Mouse (Mus musculus): ENCODE results near the gene Egfl6. TPM values are rescaled to one million over a fixed set of nuclear protein-coding genes. Genes with fewer than 3 reads are reported as not detected.
A peak's percentile ranks its signal among the peaks of the same experiment; 100 is the strongest.

Gene Egfl6
- polyA plus RNA-seq, 1 experiment from 2014 or later: 76.9 TPM

DNA sequence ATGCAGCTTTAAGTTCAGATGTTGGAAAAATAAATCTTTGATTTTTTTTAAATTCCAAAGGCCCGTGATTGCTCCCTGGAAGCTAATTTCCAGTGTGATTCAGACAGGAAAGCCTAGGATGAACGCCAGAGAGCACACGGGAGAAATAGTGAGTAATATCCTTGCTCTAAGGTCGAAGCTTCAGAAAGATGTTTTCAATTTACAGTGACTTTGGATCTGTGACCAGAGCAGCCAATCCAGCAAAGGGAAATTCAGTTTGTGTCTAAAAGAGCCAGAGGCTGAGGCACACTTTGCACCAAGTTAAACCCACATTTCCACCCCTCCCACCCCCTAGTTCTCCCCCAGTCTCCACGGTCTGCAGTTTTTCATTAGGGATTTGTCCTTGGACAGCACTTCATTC lies 20.6 kb downstream of the Egfl6 start:
- no peak overlapping the region for H3K27ac ChIP-seq
- no peaks in the 10 kb centered on the region for H3K9me3 ChIP-seq
- no peak overlapping the region for H3K4me3 ChIP-seq
- no peaks in the 10 kb centered on the region for H3K4me1 ChIP-seq
- H3K36me3 ChIP-seq: no peaks in the 10 kb centered on the region
- ATAC-seq (ENCODE audit: borderline replicate concordance, extremely low read depth, low FRiP score, low TSS enrichment): no peak
- no peak overlapping the region for H3K4me2 ChIP-seq
- 62% methylated on average over 5 of the region's 5 CpGs for WGBS
- no peak overlapping the region for H3K9ac ChIP-seq
- H3K27me3 ChIP-seq: no peaks in the 10 kb centered on the region

DNA sequence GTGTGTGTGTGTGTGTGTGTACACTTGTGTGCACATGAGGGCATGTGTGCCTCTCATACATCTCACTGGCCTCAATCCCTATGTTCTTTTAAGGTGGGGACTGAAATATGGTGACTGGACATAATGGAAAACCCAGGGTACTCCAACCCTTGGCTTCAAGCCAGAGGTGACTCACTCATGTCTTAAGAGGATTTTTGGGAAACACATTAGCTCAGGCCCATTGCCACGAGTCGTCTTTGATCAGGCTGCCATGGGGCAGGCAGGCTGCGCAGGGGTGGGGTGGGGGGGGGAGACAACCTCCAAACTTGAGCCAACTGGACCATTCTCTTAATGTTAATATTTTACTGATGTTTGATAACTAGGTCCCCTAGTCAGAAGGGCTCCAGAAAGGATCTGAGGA lies 26.2 kb downstream of the Egfl6 start:
- no peak overlapping the region for H3K4me3 ChIP-seq
- 53% methylated on average over 3 of the region's 3 CpGs for WGBS
- H3K27me3 ChIP-seq: no peaks in the 10 kb centered on the region; the same call in 1 of the 2 replicates
- no peak overlapping the region for H3K9ac ChIP-seq
- H3K4me2 ChIP-seq: no peak overlapping the region
- peak; percentile 69 for ATAC-seq (ENCODE audit: borderline replicate concordance, extremely low read depth, low FRiP score, low TSS enrichment)
- no peaks in the 10 kb centered on the region for H3K9me3 ChIP-seq
- no peak overlapping the region for H3K27ac ChIP-seq
- no peaks in the 10 kb centered on the region for H3K36me3 ChIP-seq
- no peaks in the 10 kb centered on the region for H3K4me1 ChIP-seq

DNA sequence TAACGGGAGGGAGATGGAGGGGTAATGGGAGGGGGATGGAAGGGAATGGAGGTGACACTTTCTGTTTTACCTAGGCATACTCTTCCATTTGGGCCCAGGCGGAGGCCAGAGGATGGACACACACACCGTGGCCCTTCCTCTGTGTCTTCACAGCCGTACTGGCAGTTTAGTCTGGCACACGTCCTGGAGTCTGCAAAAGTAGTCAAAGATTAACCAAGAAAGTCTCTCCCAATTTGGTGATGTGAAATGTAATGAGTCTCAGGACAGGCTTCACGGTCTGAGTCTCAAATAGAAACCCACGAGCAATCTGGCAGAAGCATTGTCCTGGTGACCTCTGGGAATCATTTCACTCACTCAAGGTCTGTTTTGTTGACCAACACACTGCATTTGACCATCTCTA lies 33.2 kb downstream of the Egfl6 start:
- H3K9ac ChIP-seq: no peak overlapping the region
- H3K36me3 ChIP-seq: no peaks in the 10 kb centered on the region
- ATAC-seq (ENCODE audit: borderline replicate concordance, extremely low read depth, low FRiP score, low TSS enrichment): no peak
- H3K4me1 ChIP-seq: no peaks in the 10 kb centered on the region
- no peak overlapping the region for H3K4me2 ChIP-seq
- no peak overlapping the region for H3K4me3 ChIP-seq
- H3K27me3 ChIP-seq: no peaks in the 10 kb centered on the region; the same call in 1 of the 2 replicates
- H3K9me3 ChIP-seq: no peaks in the 10 kb centered on the region
- 76% methylated on average over 7 of the region's 7 CpGs for WGBS
- no peak overlapping the region for H3K27ac ChIP-seq

DNA sequence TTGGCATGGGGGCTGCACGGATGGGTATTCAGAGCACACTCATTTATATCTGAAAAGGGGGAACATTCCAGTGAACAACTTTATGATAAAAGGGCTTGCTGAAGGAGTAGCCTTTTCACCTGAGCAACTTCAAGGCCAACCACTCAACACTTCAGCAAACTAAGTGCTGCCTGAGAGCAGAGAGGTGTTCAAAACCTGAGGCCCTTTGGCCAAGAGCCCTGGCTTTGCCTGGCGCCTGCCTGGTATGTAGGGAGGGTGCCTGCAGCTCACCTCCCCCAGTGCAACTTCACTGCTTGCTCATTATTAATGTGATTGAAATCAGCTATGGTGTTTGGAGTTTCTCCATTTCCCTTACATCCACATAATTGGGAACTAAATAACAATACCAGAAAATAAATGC lies 39.0 kb downstream of the Egfl6 start:
- Histone ChIP-seq H3K9ac (no peak overlapping the region), H3K4me3 (no peak overlapping the region), H3K27me3 (no peaks in the 10 kb centered on the region), H3K4me2 (no peak overlapping the region), H3K9me3 (no peaks in the 10 kb centered on the region), H3K4me1 (no peaks in the 10 kb centered on the region), H3K27ac (0 out of 2 replicates have a peak overlapping the region, but pooled peaks have one; percentile 6), H3K36me3 (no peaks in the 10 kb centered on the region)
- whole genome bisulfite sequencing: 45% methylated on average over 2 of the region's 2 CpGs
- no peak for ATAC-seq (ENCODE audit: borderline replicate concordance, extremely low read depth, low FRiP score, low TSS enrichment)

DNA sequence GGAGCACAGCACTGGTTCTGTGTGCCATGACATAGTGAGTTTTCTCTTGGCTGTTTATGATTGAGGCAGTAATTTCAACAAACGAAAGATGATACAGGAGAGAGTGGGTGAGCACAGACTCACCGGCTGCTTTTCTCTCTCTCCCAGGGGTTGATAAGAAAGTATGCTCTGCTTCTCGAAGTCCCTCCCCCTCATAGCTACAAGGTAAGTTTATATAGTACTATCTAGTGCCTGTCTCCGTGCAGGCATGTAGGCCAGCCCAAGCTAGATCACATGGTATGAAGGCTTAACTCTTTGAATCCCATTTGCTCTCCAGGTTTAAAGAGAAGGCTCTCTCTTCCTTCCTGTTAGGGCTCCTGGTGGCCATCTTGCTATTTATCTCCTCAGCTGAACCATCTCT lies 50.4 kb downstream of the Egfl6 start:
- no peak overlapping the region for H3K4me2 ChIP-seq
- 21% methylated on average over 4 of the region's 4 CpGs for WGBS
- no peak overlapping the region for H3K4me3 ChIP-seq
- H3K27ac ChIP-seq: no peak overlapping the region
- H3K9ac ChIP-seq: no peak overlapping the region
- no peaks in the 10 kb centered on the region for H3K36me3 ChIP-seq
- ATAC-seq (ENCODE audit: borderline replicate concordance, extremely low read depth, low FRiP score, low TSS enrichment): no peak
- H3K27me3 ChIP-seq: no peaks in the 10 kb centered on the region; the same call in 1 of the 2 replicates
- no peaks in the 10 kb centered on the region for H3K4me1 ChIP-seq
- no peaks in the 10 kb centered on the region for H3K9me3 ChIP-seq

DNA sequence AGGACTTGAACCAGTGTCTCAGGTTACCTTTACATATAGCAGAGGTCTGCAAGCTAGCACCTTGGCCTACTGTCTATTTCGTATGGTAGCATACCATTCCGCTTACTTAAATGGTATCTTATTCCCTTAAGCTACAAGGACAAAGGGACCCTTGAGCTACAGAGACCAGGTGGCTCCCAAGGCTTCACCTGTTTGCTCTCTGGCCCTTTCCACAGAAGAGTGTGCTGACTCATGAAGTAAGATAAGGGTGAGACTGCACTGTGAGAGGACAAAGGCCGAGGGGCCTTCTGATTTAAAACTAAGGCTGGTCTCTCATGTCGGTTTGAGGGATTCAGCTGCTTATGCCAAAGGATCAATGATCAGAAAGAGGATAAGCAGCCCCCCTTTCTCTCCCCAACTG lies 52.1 kb downstream of the Egfl6 start:
- H3K36me3 ChIP-seq: no peaks in the 10 kb centered on the region
- no peak overlapping the region; the same call in 1 of the 2 replicates for H3K27ac ChIP-seq
- no peaks in the 10 kb centered on the region for H3K4me1 ChIP-seq
- no peaks in the 10 kb centered on the region for H3K9me3 ChIP-seq
- H3K9ac ChIP-seq: no peak overlapping the region
- WGBS: 72% methylated on average over 4 of the region's 4 CpGs
- H3K4me2 ChIP-seq: no peak overlapping the region
- ATAC-seq (ENCODE audit: borderline replicate concordance, extremely low read depth, low FRiP score, low TSS enrichment): no peak
- H3K4me3 ChIP-seq: no peak overlapping the region
- H3K27me3 ChIP-seq: no peaks in the 10 kb centered on the region; the same call in 1 of the 2 replicates

DNA sequence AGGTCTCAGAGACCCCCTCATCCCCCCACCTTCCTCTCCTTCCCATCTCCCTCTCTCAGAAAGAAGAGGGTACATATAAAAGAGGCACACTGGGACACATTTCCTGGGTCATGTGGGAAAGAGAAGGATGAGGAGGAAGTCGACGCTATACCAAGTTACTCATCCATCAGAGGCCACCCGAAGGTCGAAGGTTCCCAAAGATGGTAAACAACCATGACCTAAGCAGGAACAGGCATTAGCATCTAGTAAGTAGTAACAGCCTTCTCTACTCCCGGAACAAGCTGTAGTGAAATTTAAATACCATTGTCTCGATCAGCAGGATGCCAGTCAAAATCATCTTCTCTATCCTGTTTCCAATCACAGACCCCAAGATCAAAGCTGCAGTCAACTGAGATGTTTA lies 53.8 kb downstream of the Egfl6 start:
- H3K4me3 ChIP-seq: no peak overlapping the region
- H3K27me3 ChIP-seq: no peaks in the 10 kb centered on the region; the same call in 1 of the 2 replicates
- H3K36me3 ChIP-seq: no peaks in the 10 kb centered on the region
- no peaks in the 10 kb centered on the region for H3K9me3 ChIP-seq
- no peak overlapping the region for H3K4me2 ChIP-seq
- no peaks in the 10 kb centered on the region for H3K4me1 ChIP-seq
- H3K27ac ChIP-seq: no peak overlapping the region
- no peak for ATAC-seq (ENCODE audit: borderline replicate concordance, extremely low read depth, low FRiP score, low TSS enrichment)
- 36% methylated on average over 6 of the region's 6 CpGs for WGBS
- no peak overlapping the region for H3K9ac ChIP-seq

DNA sequence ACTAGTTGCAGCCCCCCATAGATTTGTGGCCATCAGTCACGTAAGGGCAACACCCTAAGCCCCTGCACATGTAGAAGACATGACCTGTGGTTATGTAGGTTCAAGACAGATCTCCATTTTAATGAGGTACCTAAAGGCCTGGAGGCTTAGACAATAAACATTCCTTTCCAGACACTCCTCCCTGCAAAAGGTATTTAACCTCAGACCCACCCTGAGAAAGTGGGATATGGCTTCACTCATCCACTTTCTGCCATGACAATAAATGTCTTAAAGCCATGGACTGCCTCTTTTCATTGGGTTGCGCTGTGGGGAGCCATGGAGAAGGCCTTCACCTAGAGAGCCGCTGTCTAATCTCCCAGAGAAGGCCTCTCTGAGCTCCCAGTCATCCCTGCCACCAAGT lies 57.4 kb downstream of the Egfl6 start:
- H3K27me3 ChIP-seq: no peaks in the 10 kb centered on the region
- WGBS: 85% methylated on average over 3 of the region's 3 CpGs
- no peak for ATAC-seq (ENCODE audit: borderline replicate concordance, extremely low read depth, low FRiP score, low TSS enrichment)

DNA sequence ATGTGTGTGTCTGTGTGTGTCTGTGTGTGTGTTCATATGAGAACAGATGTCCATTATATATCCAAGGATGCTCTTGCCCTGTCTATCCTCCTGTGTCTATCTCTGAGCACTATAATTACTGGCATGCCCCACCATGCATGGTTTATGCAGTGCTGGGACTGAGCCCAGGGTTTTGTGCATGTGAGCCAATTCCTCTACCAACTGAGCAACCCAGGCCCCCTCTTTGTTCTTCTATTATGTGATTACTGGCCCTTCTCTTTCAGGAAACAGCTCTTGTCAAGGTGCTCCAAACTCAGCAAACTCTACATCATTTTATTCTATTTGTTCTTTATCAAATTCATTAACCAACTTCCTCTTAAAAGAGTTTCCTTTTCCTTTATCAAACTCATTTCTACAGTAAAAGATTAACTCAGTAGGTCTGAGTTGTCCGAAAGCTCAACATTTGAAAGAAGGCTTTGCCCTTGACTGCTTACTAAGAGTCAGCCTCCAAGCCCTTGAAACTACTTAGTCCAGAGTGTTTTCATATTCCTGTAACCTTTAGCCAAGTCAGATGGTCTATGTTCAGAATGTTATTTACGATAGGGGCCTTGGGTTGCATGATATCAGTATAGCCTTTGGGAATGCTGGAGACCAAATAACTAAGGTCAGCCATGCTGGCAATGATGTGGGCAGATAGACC lies 59.7 kb downstream of the Egfl6 start:
- ATAC-seq (ENCODE audit: borderline replicate concordance, extremely low read depth, low FRiP score, low TSS enrichment): peak; percentile 42; the same call in 1 of the 2 replicates
- Histone ChIP-seq H3K9me3 (no peaks in the 10 kb centered on the region), H3K36me3 (no peaks in the 10 kb centered on the region), H3K27me3 (no peaks in the 10 kb centered on the region), H3K4me3 (no peak overlapping the region), H3K4me1 (no peaks in the 10 kb centered on the region), H3K27ac (peak overlapping the region; percentile 50; the same call in 1 of the 2 replicates), H3K4me2 (no peak overlapping the region), H3K9ac (no peak overlapping the region)
- WGBS: 61% methylated on average over 2 of the region's 2 CpGs

More for the DNA sequence above, 57.4 kb downstream of the Egfl6 start:
- H3K4me1 ChIP-seq: no peaks in the 10 kb centered on the region
- no peak overlapping the region for H3K27ac ChIP-seq
- H3K36me3 ChIP-seq: no peaks in the 10 kb centered on the region
- no peaks in the 10 kb centered on the region for H3K9me3 ChIP-seq
- H3K9ac ChIP-seq: no peak overlapping the region
- H3K4me2 ChIP-seq: no peak overlapping the region
- H3K4me3 ChIP-seq: no peak overlapping the region

DNA sequence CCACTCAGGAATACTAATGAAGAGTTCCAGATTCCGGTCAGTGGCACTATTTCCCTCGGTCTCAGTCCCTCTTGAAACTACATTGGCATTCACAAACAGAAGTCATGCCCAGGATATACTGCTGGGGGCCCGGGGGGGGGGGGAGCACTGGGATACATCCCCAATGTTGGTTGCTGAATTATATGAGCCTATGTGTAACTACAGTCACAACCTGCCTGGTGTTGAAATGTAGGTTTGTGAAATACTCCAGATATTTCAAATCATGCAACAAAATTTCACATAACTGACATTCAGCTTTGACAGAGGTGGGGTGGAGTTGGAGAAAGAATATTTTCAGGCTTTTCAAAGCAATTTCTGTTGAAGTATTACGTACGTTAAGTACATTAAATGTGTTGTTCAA lies 64.7 kb downstream of the Egfl6 start:
- Histone ChIP-seq H3K4me2 (no peak overlapping the region), H3K36me3 (no peaks in the 10 kb centered on the region), H3K4me3 (no peak overlapping the region), H3K9ac (no peak overlapping the region), H3K9me3 (no peaks in the 10 kb centered on the region), H3K27me3 (no peaks in the 10 kb centered on the region), H3K27ac (no peak overlapping the region), H3K4me1 (no peaks in the 10 kb centered on the region)
- ATAC-seq (ENCODE audit: borderline replicate concordance, extremely low read depth, low FRiP score, low TSS enrichment): no peak
- WGBS: 69% methylated on average over 5 of the region's 5 CpGs

DNA sequence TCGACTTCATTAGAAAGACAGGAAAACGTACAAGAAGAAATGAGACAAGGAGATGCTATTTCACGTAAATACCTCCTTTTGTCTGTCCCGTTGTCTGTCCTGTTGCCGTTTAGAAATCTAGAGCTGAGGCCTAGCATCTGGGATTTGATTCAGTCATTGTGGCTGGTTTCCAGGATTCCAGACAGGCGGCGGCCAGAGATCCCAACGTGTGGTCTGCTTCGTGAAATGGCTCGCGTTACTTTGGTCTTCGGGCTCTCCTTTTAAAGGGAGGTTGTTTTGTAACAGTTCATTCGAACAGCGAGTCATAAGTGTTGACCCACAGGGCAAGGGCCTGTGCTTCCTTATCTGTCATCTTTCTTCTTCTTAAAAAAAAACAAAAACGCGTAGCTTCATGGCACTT lies 67.2 kb downstream of the Egfl6 start, which contains the start of gene Tceanc:
Gene Tceanc, minus strand, starts transcription at position 223 of the 400 bp plus-strand sequence.
- Histone ChIP-seq H3K27ac (no peak within 1 kb of the TSS), H3K36me3 (no peaks in the 10 kb centered on the region), H3K9ac (no peak within 1 kb of the TSS), H3K4me2 (no peak within 1 kb of the TSS), H3K4me1 (0 out of 2 replicates have a peak, but pooled peaks cover 3% of the 10 kb centered on the region), H3K27me3 (no peaks in the 10 kb centered on the region; the same call in 1 of the 2 replicates), H3K4me3 (no peak within 1 kb of the TSS), H3K9me3 (no peaks in the 10 kb centered on the region)
- WGBS: 48% methylated on average over 16 of the region's 16 CpGs
- no peak for ATAC-seq (ENCODE audit: borderline replicate concordance, extremely low read depth, low FRiP score, low TSS enrichment)

DNA sequence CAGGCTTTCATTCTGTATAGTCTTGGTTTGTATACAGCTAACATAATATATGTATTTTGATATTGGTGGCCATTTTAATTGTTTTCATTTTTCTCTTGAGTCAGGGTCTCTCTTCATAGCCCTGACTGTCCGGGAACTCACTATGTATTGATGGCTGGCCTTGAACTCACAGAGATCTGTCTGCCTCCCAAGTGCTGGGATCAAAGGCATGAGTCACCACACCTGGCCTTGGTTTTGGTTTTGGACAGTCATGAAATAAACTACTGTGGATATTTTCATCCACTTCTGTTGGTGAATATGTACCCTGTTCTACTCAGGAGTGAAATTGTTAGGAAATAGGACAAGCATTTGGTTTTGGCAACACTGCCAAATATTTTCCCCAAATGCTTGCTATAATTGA lies 68.9 kb downstream of the Egfl6 start:
- no peaks in the 10 kb centered on the region; the same call in 1 of the 2 replicates for H3K27me3 ChIP-seq
- no peaks in the 10 kb centered on the region for H3K36me3 ChIP-seq
- 0 out of 2 replicates have a peak, but pooled peaks cover 3% of the 10 kb centered on the region for H3K4me1 ChIP-seq
- no peak overlapping the region for H3K4me3 ChIP-seq
- H3K4me2 ChIP-seq: no peak overlapping the region
- no peak for ATAC-seq (ENCODE audit: borderline replicate concordance, extremely low read depth, low FRiP score, low TSS enrichment)
- H3K9ac ChIP-seq: no peak overlapping the region
- 59% methylated on average over 1 of the region's 1 CpGs for WGBS
- H3K27ac ChIP-seq: no peak overlapping the region
- no peaks in the 10 kb centered on the region for H3K9me3 ChIP-seq
